20 mouse cellular contexts compared by ENCODE assay signal in genomic region chr4:43258556-43258955, GRCm38 (mm10). TPM values are rescaled to one million over a fixed set of nuclear protein-coding genes. Genes with fewer than 3 reads are reported as not detected.
"Had no signal": no experiment of that assay in that cellular context is flagged by ENCODE, and none has a peak within 500 bp of the region (broad histone marks: within the 10 kb centered on the region; RNA-seq: fewer than 3 reads in every experiment).

No protein-coding gene starts in this region.

- H3K9me3 ChIP-seq: kidney, embryonic 15.5 days; liver, embryonic 13.5 days; midbrain, embryonic 12.5 days; midbrain, embryonic 15.5 days; neural tube, embryonic 13.5 days; stomach, embryonic 15.5 days had no signal

- H3K4me3 ChIP-seq: kidney, embryonic 15.5 days; left cerebral cortex, adult 2 months; liver, embryonic 13.5 days; midbrain, embryonic 12.5 days; midbrain, embryonic 15.5 days; myocyte; neural tube, embryonic 13.5 days; stomach, embryonic 15.5 days had no signal

- H3K27me3 ChIP-seq: kidney, embryonic 15.5 days; liver, embryonic 13.5 days; midbrain, embryonic 12.5 days; midbrain, embryonic 15.5 days; neural tube, embryonic 13.5 days; stomach, embryonic 15.5 days had no signal

- ATAC-seq: midbrain, embryonic 15.5 days had no signal

- H3K27ac ChIP-seq: kidney, embryonic 15.5 days; left cerebral cortex, adult 2 months; liver, embryonic 13.5 days; midbrain, embryonic 12.5 days; midbrain, embryonic 15.5 days; neural tube, embryonic 13.5 days; stomach, embryonic 15.5 days had no signal

- H3K4me1 ChIP-seq: liver, embryonic 13.5 days; midbrain, embryonic 12.5 days; midbrain, embryonic 15.5 days; neural tube, embryonic 13.5 days; stomach, embryonic 15.5 days had no signal

- H3K9ac ChIP-seq: kidney, embryonic 15.5 days; liver, embryonic 13.5 days; midbrain, embryonic 12.5 days; midbrain, embryonic 15.5 days; neural tube, embryonic 13.5 days; stomach, embryonic 15.5 days had no signal

- DNase-seq: kidney, postnatal 10 days; kidney, postnatal 36 days; layer of hippocampus, postnatal 36 days; liver, embryonic 13.5 days; lung, adult 2 months; lung, postnatal 14 days; lung, postnatal 4 days; right cerebral cortex, adult 18-20 months; right cerebral cortex, postnatal 14 days; right cerebral cortex, postnatal 4 days; thymus, adult 2 months; thymus, postnatal 14 days; thymus, postnatal 4 days had no signal

- H3K4me2 ChIP-seq: kidney, embryonic 15.5 days; liver, embryonic 13.5 days; midbrain, embryonic 12.5 days; midbrain, embryonic 15.5 days; neural tube, embryonic 13.5 days; stomach, embryonic 15.5 days had no signal

- H3K36me3 ChIP-seq: liver, embryonic 13.5 days; stomach, embryonic 15.5 days had no signal

RNA-seq across cellular contexts. Expression of gene Atp8b5, which starts 8.4 kb away (rescaled TPM):
- polyA plus RNA-seq: myocyte had no signal
